Mouse (Mus musculus) cortical plate, adult 2 months (tissue): Measurements from ENCODE around the gene Tom1.

ENCODE experiments used
- CTCF ChIP-seq: fragments of 200-500 bp; IDR thresholded peaks from 2 replicates; pipeline ENCODE4 v1.5.1; 2011; ENCODE audit warnings: mild to moderate bottlenecking, control low read depth, low read length; ENCODE audit not compliant: insufficient read depth; ENCODE audit errors: extremely low read depth
- POLR2A ChIP-seq: fragments of 200-500 bp; IDR thresholded peaks from 2 replicates; pipeline ENCODE4 v1.6.1; 2011; ENCODE audit warnings: mild to moderate bottlenecking, low read length, control low read depth; ENCODE audit not compliant: insufficient read depth; ENCODE audit errors: extremely low read depth

GRCm38 (mm10) chr8:75103376-75103878, 69.9 kb downstream of the Tom1 start:
- TF ChIP-seq CTCF (no peak), POLR2A (no peak)
